Mouse (Mus musculus) CH12.LX (cell line): Measurements from ENCODE around the gene Sult2a1.
"Not testable (repeated sequence)": the region's sequence is repeated elsewhere in the genome, so short reads cannot be mapped to it uniquely, and the experiment has no call there.

Experiments used
- CTCF ChIP-seq, 2 experiments: IDR thresholded peaks in 1 of 2; conservative IDR thresholded peaks in 1 of 2; 2 replicates each; pipeline ENCODE4 v1.5.1; 2011 to 2012; ENCODE audit warnings: low read depth in 2 of 2, low read length in 2 of 2, improper control_type of control experiment in 1 of 2, inconsistent platforms in 1 of 2, mild to moderate bottlenecking in 1 of 2, moderate library complexity in 1 of 2
- EP300 ChIP-seq: IDR thresholded peaks from 2 replicates; pipeline ENCODE4 v1.6.1; 2011; ENCODE audit warnings: low read length, improper control_type of control experiment
- MAX ChIP-seq: IDR thresholded peaks from 2 replicates; pipeline ENCODE4 v1.6.1; 2011; ENCODE audit warnings: low read length, improper control_type of control experiment
- POLR2A ChIP-seq: IDR thresholded peaks from 2 replicates; pipeline ENCODE4 v1.6.1; 2011; ENCODE audit warnings: low read depth, mild to moderate bottlenecking, improper control_type of control experiment, low read length
- TCF12 ChIP-seq: IDR thresholded peaks from 2 replicates; pipeline ENCODE4 v1.6.1; 2014; ENCODE audit warnings: low read depth, mild to moderate bottlenecking, inconsistent platforms, low read length, improper control_type of control experiment
- ZC3H11A ChIP-seq: IDR thresholded peaks from 2 replicates; pipeline ENCODE4 v1.6.1; 2012; ENCODE audit warnings: low read depth, mild to moderate bottlenecking, inconsistent platforms, low read length, improper control_type of control experiment
- ZMIZ1 ChIP-seq: IDR thresholded peaks from 2 replicates; pipeline ENCODE4 v1.6.1; 2012; ENCODE audit warnings: low read depth, mild to moderate bottlenecking, inconsistent platforms, low read length, improper control_type of control experiment

DNA sequence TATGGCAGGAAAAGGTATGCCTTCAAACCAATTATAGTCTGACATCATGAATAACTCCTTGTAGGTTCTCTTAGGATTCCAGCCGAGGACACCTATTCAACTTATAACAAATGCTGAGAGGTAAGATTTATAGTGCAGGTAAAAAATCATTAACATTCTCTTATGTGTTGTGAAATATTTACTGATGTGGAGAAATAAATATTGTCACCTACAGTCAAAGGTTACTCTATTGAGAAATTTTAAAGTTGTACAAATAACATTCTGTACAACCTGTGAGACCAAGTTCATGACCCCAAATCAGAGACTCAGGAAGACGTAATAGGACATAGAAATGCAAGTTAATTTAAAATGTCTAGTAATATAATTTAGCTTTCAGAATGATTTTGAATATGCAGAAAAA lies at the start of gene Sult2a1:
- not testable (repeated sequence) for TF ChIP-seq CTCF (conservative IDR thresholded peaks at IDR 0.05 in 1 of 2, IDR thresholded peaks at IDR 0.05 in 1 of 2; ENCODE audit: low read depth in 2 of 2, low read length in 2 of 2); POLR2A; ZMIZ1; ZC3H11A; TCF12; EP300; MAX
